Comparison of ENCODE assay signal across 7 mouse cellular contexts in genomic region chr3:32396794-32397460, GRCm38 (mm10). TPM values are rescaled to one million over a fixed set of nuclear protein-coding genes. Genes with fewer than 3 reads are reported as not detected.
DNase-seq lines count a peak whose midpoint lies in the region; ATAC-seq and TF ChIP-seq lines count a peak whose summit lies in the region.

No protein-coding gene starts in this region.

- peak; percentile 96 for TF ChIP-seq POLR2A in small intestine, adult 2 months (IDR thresholded peaks at IDR 0.05; ENCODE audit: low read depth, low read length)

- no peaks in the 10 kb centered on the region for H3K9me3 ChIP-seq in embryonic facial prominence, embryonic 10.5 days
- H3K9me3 ChIP-seq in intestine, postnatal 0 days (ENCODE audit: control insufficient read depth): no peaks in the 10 kb centered on the region
- no peaks in the 10 kb centered on the region for H3K9me3 ChIP-seq in midbrain, embryonic 12.5 days

- peaks cover 35% of the 10 kb centered on the region for H3K4me1 ChIP-seq in embryonic facial prominence, embryonic 10.5 days
- H3K4me1 ChIP-seq in intestine, postnatal 0 days (replicated peaks; ENCODE audit: control insufficient read depth, insufficient read depth, low read length): peaks cover 11% of the 10 kb centered on the region
- peaks cover 25% of the 10 kb centered on the region for H3K4me1 ChIP-seq in midbrain, embryonic 12.5 days
- H3K4me1 ChIP-seq in small intestine, adult 2 months (ENCODE audit: control insufficient read depth, insufficient read depth, insufficient read length, low read length): peaks cover 9% of the 10 kb centered on the region

- TF ChIP-seq CTCF in intestine, postnatal 0 days (IDR thresholded peaks at IDR 0.05; ENCODE audit: low read depth): peak; percentile 41
- TF ChIP-seq CTCF in small intestine, adult 2 months (IDR thresholded peaks at IDR 0.05; ENCODE audit: extremely low read depth, insufficient read length, insufficient replicate concordance, low read depth, low read length): no peak

- H3K27me3 ChIP-seq in embryonic facial prominence, embryonic 10.5 days (replicated peaks; ENCODE audit: low read depth, poor library complexity, severe bottlenecking): no peaks in the 10 kb centered on the region
- H3K27me3 ChIP-seq in intestine, postnatal 0 days (replicated peaks; ENCODE audit: control insufficient read depth, insufficient read depth, low read length): no peaks in the 10 kb centered on the region
- peaks cover 9% of the 10 kb centered on the region; the same call in 1 of the 2 replicates for H3K27me3 ChIP-seq in midbrain, embryonic 12.5 days
- no peaks in the 10 kb centered on the region for H3K27me3 ChIP-seq in small intestine, adult 2 months (ENCODE audit: control insufficient read depth, insufficient read depth, low read length)

- intact Hi-C loops in left cerebral cortex, postnatal 4 days (cut with DNase I): no loop called here

- H3K4me3 ChIP-seq in embryonic facial prominence, embryonic 10.5 days: peak overlapping the region; percentile 92
- H3K4me3 ChIP-seq in intestine, postnatal 0 days (ENCODE audit: low read depth, low read length): peak overlapping the region; percentile 84
- H3K4me3 ChIP-seq in midbrain, embryonic 12.5 days: peak overlapping the region; percentile 95
- H3K4me3 ChIP-seq in small intestine, adult 2 months (ENCODE audit: low read depth, low read length): peak overlapping the region; percentile 87

- peak overlapping the region; percentile 77 for H3K4me2 ChIP-seq in intestine, postnatal 0 days (replicated peaks; ENCODE audit: low read depth)
- H3K4me2 ChIP-seq in midbrain, embryonic 12.5 days (replicated peaks): peak overlapping the region; percentile 69

- ATAC-seq in intestine, postnatal 0 days: peak; percentile 98
- peak; percentile 98 for ATAC-seq in midbrain, embryonic 12.5 days (ENCODE audit: low FRiP score, low read depth)

- DNase-seq in adrenal gland, postnatal 10 days: peak; percentile 98
- peak; percentile 98 for DNase-seq in embryonic facial prominence, embryonic 10.5 days (ENCODE audit: low spot score)
- DNase-seq in gonadal fat pad, adult 2 months (ENCODE audit: low read depth): peak; percentile 85
- DNase-seq in left cerebral cortex, postnatal 4 days: peak; percentile 98

- H3K27ac ChIP-seq in embryonic facial prominence, embryonic 10.5 days (replicated peaks): peak overlapping the region; percentile 96
- peak overlapping the region; percentile 99 for H3K27ac ChIP-seq in intestine, postnatal 0 days (ENCODE audit: low read depth, low read length)
- H3K27ac ChIP-seq in midbrain, embryonic 12.5 days (replicated peaks): peak overlapping the region; percentile 96
- peak overlapping the region; percentile 91 for H3K27ac ChIP-seq in small intestine, adult 2 months (ENCODE audit: insufficient read depth, low read depth, low read length)

- no peaks in the 10 kb centered on the region for H3K36me3 ChIP-seq in embryonic facial prominence, embryonic 10.5 days (replicated peaks)
- no peaks in the 10 kb centered on the region for H3K36me3 ChIP-seq in intestine, postnatal 0 days (ENCODE audit: control insufficient read depth, insufficient read depth)
- no peaks in the 10 kb centered on the region for H3K36me3 ChIP-seq in midbrain, embryonic 12.5 days
- no peaks in the 10 kb centered on the region for H3K36me3 ChIP-seq in small intestine, adult 2 months (ENCODE audit: control insufficient read depth, insufficient read depth, low read length)

- 6% methylated on average over 64 of the region's 77 CpGs for WGBS in embryonic facial prominence, embryonic 10.5 days
- WGBS in intestine, postnatal 0 days: under 1% methylated on average over 38 of the region's 77 CpGs
- under 1% methylated on average over 45 of the region's 77 CpGs for WGBS in midbrain, embryonic 12.5 days
- WGBS in small intestine, adult 2 months: under 1% methylated on average over 68 of the region's 77 CpGs

- H3K9ac ChIP-seq in intestine, postnatal 0 days (ENCODE audit: low read depth, low read length): peak overlapping the region; percentile 97
- peak overlapping the region; percentile 93 for H3K9ac ChIP-seq in midbrain, embryonic 12.5 days (replicated peaks)

RNA-seq across cellular contexts. Expression of gene Pik3ca, which starts 0.5 kb away (rescaled TPM):
- total RNA-seq in adrenal gland, postnatal 10 days (2021): 10 to 100 TPM; 36.0 to 44.2 TPM
- 6.9 and 8.2 TPM in 2 replicates for polyA plus RNA-seq in embryonic facial prominence, embryonic 10.5 days (2016; fragmentation: Nextera tagmentation; extraction: Ambion mirVana)
- polyA plus RNA-seq in gonadal fat pad, adult 2 months (2012; rRNA removed): 8.0 and 8.3 TPM in 2 replicates
- 5.9 and 7.0 TPM in 2 replicates for polyA plus RNA-seq in intestine, postnatal 0 days (2015; fragmentation: Nextera tagmentation; extraction: Ambion mirVana)
- 10 to 100 TPM; 54.1 to 62.3 TPM for total RNA-seq in left cerebral cortex, postnatal 4 days (2021)
- 10.2 and 12.0 TPM in 2 replicates for polyA plus RNA-seq in midbrain, embryonic 12.5 days (2016; fragmentation: Nextera tagmentation; extraction: Ambion mirVana)
- 0.96 and 2.1 TPM in 2 replicates for polyA plus RNA-seq in small intestine, adult 2 months (2012; rRNA removed)

RNA-seq across cellular contexts. Expression of gene Zmat3, which starts 31.1 kb away (rescaled TPM):
- 10 to 100 TPM; 13.3 to 14.8 TPM for total RNA-seq in adrenal gland, postnatal 10 days (2021)
- polyA plus RNA-seq in embryonic facial prominence, embryonic 10.5 days (2016; fragmentation: Nextera tagmentation; extraction: Ambion mirVana): 5.2 and 6.1 TPM in 2 replicates
- polyA plus RNA-seq in gonadal fat pad, adult 2 months (2012; rRNA removed): 7.2 and 8.5 TPM in 2 replicates
- polyA plus RNA-seq in intestine, postnatal 0 days (2015; fragmentation: Nextera tagmentation; extraction: Ambion mirVana): 2.8 and 3.1 TPM in 2 replicates
- total RNA-seq in left cerebral cortex, postnatal 4 days (2021): 10 to 100 TPM; 41.2 to 43.3 TPM
- polyA plus RNA-seq in midbrain, embryonic 12.5 days (2016; fragmentation: Nextera tagmentation; extraction: Ambion mirVana): 10.1 and 10.4 TPM in 2 replicates
- polyA plus RNA-seq in small intestine, adult 2 months (2012; rRNA removed): 2.9 and 4.7 TPM in 2 replicates

Comparison
In these comparisons a context has a peak if more than half of its experiments do, and no peak if none do; other contexts are left out.
1. Peak in every context shown above with its lines: DNase-seq, ATAC-seq, H3K4me3 ChIP-seq and H3K27ac ChIP-seq.